Mouse (Mus musculus): Measurements from ENCODE around the gene Ren1.

GRCm38 (mm10) chr1:133323333-133323732 is 27.0 kb upstream of the Ren1 start:
- no peak for TF ChIP-seq CTCF (conservative IDR thresholded peaks at IDR 0.05; ENCODE audit: low read length)
- no peak for TF ChIP-seq NANOG (IDR thresholded peaks at IDR 0.05; ENCODE audit: borderline replicate concordance, low read length)
